Mouse (Mus musculus) G1E (cell line): ENCODE measurements at regions not wholly inside any gene's neighbourhood (a gene's known extent, or its start where the extent isn't known, plus 50 kb on each side); places are given as distances from the start of the nearest gene placed in this dataset.

Experiments
- ATAC-seq: 2 replicates; pipeline ENCODE4 v1.8.0; 2016; ENCODE audit warnings: mild to moderate bottlenecking; ENCODE audit not compliant: insufficient number of reproducible peaks, poor library complexity, low FRiP score, severe bottlenecking; ENCODE audit errors: extremely low read depth
- DNase-seq: peaks from one replicate; pipeline ENCODE4 v3.0.0; 2012; ENCODE audit warnings: low spot score
- H3K27me3 ChIP-seq: 2 replicates; pipeline ENCODE4 v1.6.1; 2012; ENCODE audit warnings: mild to moderate bottlenecking, low read length, inconsistent platforms; ENCODE audit not compliant: insufficient read depth
- H3K36me3 ChIP-seq: replicated peaks from 2 replicates; pipeline ENCODE3; 2012; ENCODE audit warnings: mild to moderate bottlenecking, inconsistent platforms
- H3K4me1 ChIP-seq: 2 replicates; pipeline ENCODE4 v1.6.1; 2012; ENCODE audit warnings: low read depth, low read length, inconsistent platforms, mixed read lengths; ENCODE audit not compliant: insufficient read depth
- H3K4me3 ChIP-seq: 2 replicates; pipeline ENCODE4 v1.5.1; 2012; ENCODE audit warnings: low read depth, mild to moderate bottlenecking, inconsistent platforms, low read length, moderate library complexity, mixed read lengths
- H3K9me3 ChIP-seq: replicated peaks from 2 replicates; pipeline ENCODE4 v1.6.1; 2012; ENCODE audit warnings: inconsistent platforms
- CTCF ChIP-seq: IDR thresholded peaks from 2 replicates; pipeline ENCODE4 v1.5.1; 2012; ENCODE audit warnings: low read depth, low read length, inconsistent platforms, mixed read lengths
- GATA1 ChIP-seq: IDR thresholded peaks from 2 replicates; pipeline ENCODE4 v1.6.1; 2012; ENCODE audit warnings: borderline replicate concordance, low read length, inconsistent platforms, mixed read lengths
- GATA2 ChIP-seq: IDR thresholded peaks from 2 replicates; pipeline ENCODE4 v1.6.1; 2012; ENCODE audit warnings: low read depth, low read length, inconsistent platforms, borderline replicate concordance
- POLR2AphosphoS5 ChIP-seq: IDR thresholded peaks from 2 replicates; pipeline ENCODE4 v1.6.1; 2012; ENCODE audit warnings: low read depth, low read length, inconsistent platforms; ENCODE audit not compliant: insufficient replicate concordance
- TAL1 ChIP-seq: conservative IDR thresholded peaks from 2 replicates; pipeline ENCODE4 v1.6.1; 2012; ENCODE audit warnings: low read depth, low read length, inconsistent platforms, mixed read lengths

DNA sequence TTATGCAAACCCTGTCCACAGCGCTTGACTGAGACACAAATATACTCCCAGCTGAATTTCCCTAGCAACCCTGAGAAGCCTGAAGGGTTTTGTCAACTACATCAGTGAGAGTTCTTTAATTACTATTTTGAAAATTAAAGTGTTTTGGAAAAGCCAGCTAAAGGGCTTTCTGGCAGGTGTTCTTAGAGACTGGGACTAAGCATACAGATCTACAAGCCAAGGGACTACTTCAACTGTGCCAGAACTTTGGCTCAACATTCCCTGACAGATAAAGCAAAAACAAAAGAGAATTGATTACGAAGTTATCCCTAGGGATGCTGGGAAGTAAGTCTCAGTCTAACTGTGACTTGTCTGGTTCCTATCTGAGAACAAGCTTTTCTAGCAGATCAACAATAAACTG, 213.4 kb upstream of the Mkln1 start:
- peaks cover 3% of the 10 kb centered on the region for H3K27me3 ChIP-seq
- no peak for TF ChIP-seq GATA1
- no peak for TF ChIP-seq GATA2
- no peak for TF ChIP-seq POLR2AphosphoS5
- TF ChIP-seq TAL1, result no peak
- DNase-seq (no peak), ATAC-seq (no peak)
- no peaks in the 10 kb centered on the region for H3K36me3 ChIP-seq
- no peak overlapping the region for H3K4me3 ChIP-seq
- H3K9me3 ChIP-seq, result no peaks in the 10 kb centered on the region
- no peaks in the 10 kb centered on the region for H3K4me1 ChIP-seq

- Histone ChIP-seq H3K36me3 (no peaks in the 10 kb centered on the region), H3K9me3 (no peaks in the 10 kb centered on the region), H3K4me1 (no peaks in the 10 kb centered on the region), H3K4me3 (no peak overlapping the region), H3K27me3 (peaks cover 2% of the 10 kb centered on the region)
- ATAC-seq, result no peak
- DNase-seq, result no peak
- no peak for TF ChIP-seq TAL1
- TF ChIP-seq GATA2, result no peak
Measured at GRCm38 (mm10) chr6:31188066-31188465, 210.5 kb upstream of the Mkln1 start.

- TF ChIP-seq CTCF (no peak), GATA2 (no peak), TAL1 (no peak), GATA1 (no peak), POLR2AphosphoS5 (no peak)
- Histone ChIP-seq H3K9me3 (no peaks in the 10 kb centered on the region), H3K4me3 (no peak overlapping the region), H3K27me3 (peaks cover 7% of the 10 kb centered on the region), H3K36me3 (no peaks in the 10 kb centered on the region), H3K4me1 (no peaks in the 10 kb centered on the region)
- no peak for DNase-seq
- ATAC-seq, result no peak
Measured at GRCm38 (mm10) chr6:31189060-31189459, 209.5 kb upstream of the Mkln1 start.

DNA sequence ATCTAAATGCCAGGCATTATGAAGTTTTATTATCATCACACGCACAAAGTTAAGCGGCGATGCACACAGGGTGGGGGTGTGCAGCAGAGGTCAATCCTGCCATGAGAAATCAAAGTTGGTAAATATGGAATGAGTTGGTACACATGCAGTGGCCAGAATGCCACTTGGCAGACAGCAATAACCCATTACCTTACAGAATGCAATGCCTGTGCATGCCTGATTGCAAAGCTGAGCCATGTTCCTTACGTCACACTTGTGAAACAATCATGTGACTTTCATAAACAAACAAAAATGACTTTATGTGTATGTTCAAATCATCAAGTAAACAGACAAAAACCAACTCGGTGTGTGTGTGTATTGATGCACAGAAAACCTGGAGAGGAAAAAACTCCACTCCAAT, 208.5 kb upstream of the Mkln1 start:
- no peaks in the 10 kb centered on the region for H3K9me3 ChIP-seq
- ATAC-seq (no peak), DNase-seq (no peak)
- no peaks in the 10 kb centered on the region for H3K4me1 ChIP-seq
- peaks cover 11% of the 10 kb centered on the region for H3K27me3 ChIP-seq
- no peaks in the 10 kb centered on the region for H3K36me3 ChIP-seq
- TF ChIP-seq POLR2AphosphoS5, result no peak
- no peak for TF ChIP-seq GATA1
- no peak for TF ChIP-seq TAL1
- TF ChIP-seq GATA2, result no peak
- no peak overlapping the region for H3K4me3 ChIP-seq

DNA sequence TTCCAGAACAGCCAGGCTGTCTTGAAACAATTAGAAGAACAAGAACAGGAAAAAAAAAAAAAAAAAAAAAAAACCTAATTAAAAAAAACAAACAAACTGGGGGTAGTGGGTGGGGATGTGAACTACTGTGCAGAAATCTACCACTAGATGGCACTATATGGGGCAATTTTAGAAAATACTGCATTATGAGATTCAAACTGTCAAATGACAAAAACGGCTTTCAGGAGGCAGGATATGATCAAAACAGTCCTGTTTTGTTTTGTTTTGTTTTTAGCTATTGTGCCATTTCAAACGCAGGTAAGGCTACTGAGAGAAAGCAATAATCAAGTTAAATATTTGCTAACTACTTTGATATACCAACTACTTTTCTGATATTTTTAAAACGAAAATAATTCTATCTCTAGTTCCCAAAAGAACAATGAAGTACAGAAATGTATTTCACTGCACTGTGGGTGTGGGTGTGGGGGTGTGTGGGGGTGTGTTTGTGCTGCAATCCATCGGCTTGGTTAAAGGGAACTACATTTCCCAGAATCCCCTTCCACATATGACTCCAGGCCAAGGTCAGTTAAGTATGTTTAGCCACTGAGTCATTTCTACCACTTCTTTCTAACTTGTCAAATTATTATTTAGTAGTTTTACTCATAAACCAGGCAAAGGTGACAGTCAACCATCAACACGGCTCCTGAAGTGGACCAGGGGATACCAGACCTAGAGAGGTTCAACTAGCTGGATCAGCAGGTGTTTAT, 207.7 kb upstream of the Mkln1 start:
- peaks cover 15% of the 10 kb centered on the region for H3K27me3 ChIP-seq
- TF ChIP-seq CTCF, result 0 out of 2 replicates have a peak, but pooled peaks have one; percentile 6
- TF ChIP-seq GATA2, result no peak
- TF ChIP-seq TAL1, result no peak
- TF ChIP-seq POLR2AphosphoS5, result no peak
- TF ChIP-seq GATA1, result no peak
- no peak overlapping the region for H3K4me3 ChIP-seq
- no peak for ATAC-seq
- no peaks in the 10 kb centered on the region for H3K36me3 ChIP-seq
- H3K4me1 ChIP-seq, result no peaks in the 10 kb centered on the region
- H3K9me3 ChIP-seq, result no peaks in the 10 kb centered on the region
- peak; percentile 36 for DNase-seq

DNA sequence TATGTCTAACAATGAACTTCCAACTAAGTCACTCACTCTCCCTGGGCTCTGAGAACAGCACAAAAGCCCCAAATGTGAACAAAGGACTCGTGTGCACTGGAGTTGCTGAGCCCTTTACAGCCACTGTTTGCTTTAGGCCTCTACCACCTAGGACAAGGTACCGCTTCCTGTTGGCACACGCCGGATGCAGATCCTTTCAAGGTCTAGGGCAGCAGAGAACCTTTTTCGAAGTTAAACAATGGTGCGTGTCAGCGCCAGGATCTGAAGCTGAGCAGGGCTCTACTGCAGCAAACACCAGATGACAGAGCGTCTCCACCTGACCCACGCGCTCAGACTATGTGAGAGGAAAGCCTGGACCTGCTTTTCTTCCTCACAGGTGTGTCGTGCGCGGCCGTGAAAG, 207.0 kb upstream of the Mkln1 start:
- H3K4me1 ChIP-seq, result no peaks in the 10 kb centered on the region
- no peaks in the 10 kb centered on the region for H3K9me3 ChIP-seq
- no peaks in the 10 kb centered on the region for H3K36me3 ChIP-seq
- H3K4me3 ChIP-seq, result no peak overlapping the region
- peaks cover 20% of the 10 kb centered on the region for H3K27me3 ChIP-seq
- DNase-seq, result no peak
- TF ChIP-seq POLR2AphosphoS5 (no peak), CTCF (no peak), TAL1 (no peak), GATA1 (no peak), GATA2 (no peak)
- no peak for ATAC-seq
